Mouse (Mus musculus): ENCODE measurements around the gene Acvr2b. TPM values are rescaled to one million over a fixed set of nuclear protein-coding genes. Genes with fewer than 3 reads are reported as not detected.

The Acvr2b gene
- polyA plus RNA-seq, 1 experiment from 2014 or later, result 20.9 TPM

DNA sequence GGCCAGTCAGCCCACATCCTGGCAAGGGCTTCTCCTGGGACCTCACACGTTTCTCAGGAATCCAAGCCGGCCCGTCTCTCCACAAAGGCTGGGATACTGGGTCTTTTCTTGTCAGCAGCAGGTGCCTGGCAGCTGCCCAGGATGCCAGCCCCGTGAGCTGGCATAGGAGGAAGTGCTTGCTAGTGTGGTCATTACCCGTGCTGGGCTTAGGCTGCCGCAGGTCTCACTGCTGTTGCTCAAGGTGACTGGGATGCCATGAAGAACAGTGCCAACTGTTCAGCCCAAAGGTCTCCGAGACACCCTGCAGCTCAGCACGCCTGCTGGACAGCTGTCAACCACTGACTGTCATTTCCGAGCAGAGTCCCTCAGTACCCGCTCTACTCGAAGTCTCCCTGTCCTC is 76.4 kb downstream of the Acvr2b start:
- H3K4me2 ChIP-seq (replicated peaks), result no peak overlapping the region
- no peaks in the 10 kb centered on the region for H3K4me1 ChIP-seq (replicated peaks)
- H3K36me3 ChIP-seq, result no peaks in the 10 kb centered on the region
- 81% methylated on average over 11 of the region's 11 CpGs for WGBS
- H3K9ac ChIP-seq, result no peak overlapping the region
- no peaks in the 10 kb centered on the region for H3K9me3 ChIP-seq
- no peak overlapping the region for H3K4me3 ChIP-seq (replicated peaks)
- H3K27me3 ChIP-seq (replicated peaks), result no peaks in the 10 kb centered on the region
- no peak for ATAC-seq
- no peak overlapping the region for H3K27ac ChIP-seq

GRCm38 (mm10) chr9:119479297-119479696 is 77.4 kb downstream of the Acvr2b start:
- H3K4me3 ChIP-seq (replicated peaks), result no peak overlapping the region
- ATAC-seq, result no peak
- no peaks in the 10 kb centered on the region for H3K9me3 ChIP-seq
- H3K9ac ChIP-seq, result no peak overlapping the region
- no peaks in the 10 kb centered on the region for H3K36me3 ChIP-seq
- WGBS, result 49% methylated on average over 8 of the region's 8 CpGs
- H3K27ac ChIP-seq, result no peak overlapping the region
- no peaks in the 10 kb centered on the region for H3K27me3 ChIP-seq (replicated peaks)
- H3K4me2 ChIP-seq (replicated peaks), result no peak overlapping the region
- H3K4me1 ChIP-seq (replicated peaks), result no peaks in the 10 kb centered on the region

- Histone ChIP-seq H3K27me3 (replicated peaks) (no peaks in the 10 kb centered on the region), H3K4me3 (replicated peaks) (no peak overlapping the region), H3K9me3 (no peaks in the 10 kb centered on the region), H3K27ac (no peak overlapping the region), H3K4me1 (replicated peaks) (no peaks in the 10 kb centered on the region), H3K9ac (no peak overlapping the region), H3K4me2 (replicated peaks) (no peak overlapping the region), H3K36me3 (no peaks in the 10 kb centered on the region)
- no peak for ATAC-seq
- 66% methylated on average over 4 of the region's 4 CpGs for WGBS
Measured at GRCm38 (mm10) chr9:119481612-119482011, 79.7 kb downstream of the Acvr2b start.

DNA sequence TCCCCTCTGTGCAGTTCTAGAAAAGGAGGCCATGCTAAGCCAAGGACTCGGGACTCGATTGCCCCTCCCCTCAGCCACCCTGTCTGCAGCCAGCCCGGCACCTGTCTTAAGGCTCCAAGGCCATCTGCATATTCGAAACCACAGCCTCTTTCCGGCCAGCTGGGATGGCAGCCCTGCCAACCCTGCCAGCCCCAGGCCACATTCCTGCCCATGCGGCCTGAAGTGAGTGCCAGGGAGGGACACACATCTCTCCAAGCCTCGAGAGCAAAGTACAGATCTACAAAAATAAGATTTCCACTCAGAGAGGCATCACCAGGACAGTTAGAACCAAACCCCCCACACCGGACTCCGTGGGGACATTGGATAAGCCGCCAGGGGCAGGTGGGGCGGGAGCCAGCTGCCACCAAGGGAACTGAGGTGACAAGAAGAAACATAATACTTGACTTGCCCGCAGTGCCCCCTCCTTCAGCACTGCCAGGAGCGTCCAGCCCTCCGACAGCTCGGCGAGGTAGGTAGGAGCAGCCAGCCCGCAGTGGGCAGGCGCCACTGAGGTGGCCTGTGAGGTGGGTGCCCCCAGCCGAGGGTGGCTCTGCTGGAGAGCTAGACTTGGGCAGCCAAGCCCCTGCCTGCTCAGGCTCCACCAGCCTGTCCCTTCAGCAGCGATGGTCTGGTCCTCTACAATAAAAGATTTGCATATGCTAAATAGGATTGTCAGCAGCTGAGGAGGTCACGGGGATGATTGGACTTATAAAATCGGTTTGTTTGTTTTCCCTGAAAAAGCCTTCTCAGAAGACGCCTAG is 81.8 kb downstream of the Acvr2b start:
- ATAC-seq, result no peak; the same call in 1 of the 2 replicates
- no peaks in the 10 kb centered on the region for H3K9me3 ChIP-seq
- no peaks in the 10 kb centered on the region for H3K36me3 ChIP-seq
- no peak overlapping the region for H3K27ac ChIP-seq
- no peaks in the 10 kb centered on the region for H3K27me3 ChIP-seq (replicated peaks)
- H3K4me3 ChIP-seq (replicated peaks), result no peak overlapping the region
- WGBS, result 49% methylated on average over 23 of the region's 23 CpGs
- H3K4me1 ChIP-seq (replicated peaks), result no peaks in the 10 kb centered on the region
- H3K4me2 ChIP-seq (replicated peaks), result no peak overlapping the region
- no peak overlapping the region for H3K9ac ChIP-seq

- Histone ChIP-seq H3K4me1 (replicated peaks) (no peaks in the 10 kb centered on the region), H3K9me3 (no peaks in the 10 kb centered on the region), H3K27ac (no peak overlapping the region), H3K4me3 (replicated peaks) (no peak overlapping the region), H3K9ac (no peak overlapping the region), H3K36me3 (no peaks in the 10 kb centered on the region), H3K4me2 (replicated peaks) (no peak overlapping the region), H3K27me3 (replicated peaks) (no peaks in the 10 kb centered on the region)
- ATAC-seq, result no peak
- 61% methylated on average over 9 of the region's 9 CpGs for WGBS
Measured at GRCm38 (mm10) chr9:119484420-119484819, 82.5 kb downstream of the Acvr2b start.

Other genes with a start within 250 kb of the Acvr2b start
- gene Acaa1b, start 245.0 kb upstream of the Acvr2b start, polyA plus RNA-seq (2015; fragmentation: Nextera tagmentation; extraction: Ambion mirVana), result 1.9 and 2.2 TPM in 2 replicates
- gene Gm47289, start 243.0 kb upstream of the Acvr2b start, polyA plus RNA-seq (2015; fragmentation: Nextera tagmentation; extraction: Ambion mirVana), result not detected in 2 replicates
- gene Slc22a13, start 193.0 kb upstream of the Acvr2b start, polyA plus RNA-seq (2015; fragmentation: Nextera tagmentation; extraction: Ambion mirVana), result not detected in 2 replicates
- gene Oxsr1, start 79.7 kb upstream of the Acvr2b start, polyA plus RNA-seq (2015; fragmentation: Nextera tagmentation; extraction: Ambion mirVana), result 12.0 and 12.1 TPM in 2 replicates
- gene Acaa1a, start 62.4 kb upstream of the Acvr2b start, polyA plus RNA-seq (2015; fragmentation: Nextera tagmentation; extraction: Ambion mirVana), result 95.2 and 108 TPM in 2 replicates
- gene Myd88, start 60.7 kb upstream of the Acvr2b start, polyA plus RNA-seq (2015; fragmentation: Nextera tagmentation; extraction: Ambion mirVana), result 29.8 and 32.1 TPM in 2 replicates
- 13.2 and 14.5 TPM in 2 replicates for gene Xylb, start 44.7 kb upstream of the Acvr2b start, polyA plus RNA-seq (2015; fragmentation: Nextera tagmentation; extraction: Ambion mirVana)
- gene Slc22a14, start 36.6 kb upstream of the Acvr2b start, polyA plus RNA-seq (2015; fragmentation: Nextera tagmentation; extraction: Ambion mirVana), result 0.06 TPM in 1 of 2 replicates, not detected in the other
- gene Exog, start 42.8 kb downstream of the Acvr2b start, polyA plus RNA-seq (2015; fragmentation: Nextera tagmentation; extraction: Ambion mirVana), result 19.6 and 19.9 TPM in 2 replicates
- gene Scn5a, start 176.9 kb downstream of the Acvr2b start, polyA plus RNA-seq (2015; fragmentation: Nextera tagmentation; extraction: Ambion mirVana), result 0.45 TPM in 2 replicates